Mouse (Mus musculus): ENCODE data around the gene Myo1g.

The Myo1g gene

DNA sequence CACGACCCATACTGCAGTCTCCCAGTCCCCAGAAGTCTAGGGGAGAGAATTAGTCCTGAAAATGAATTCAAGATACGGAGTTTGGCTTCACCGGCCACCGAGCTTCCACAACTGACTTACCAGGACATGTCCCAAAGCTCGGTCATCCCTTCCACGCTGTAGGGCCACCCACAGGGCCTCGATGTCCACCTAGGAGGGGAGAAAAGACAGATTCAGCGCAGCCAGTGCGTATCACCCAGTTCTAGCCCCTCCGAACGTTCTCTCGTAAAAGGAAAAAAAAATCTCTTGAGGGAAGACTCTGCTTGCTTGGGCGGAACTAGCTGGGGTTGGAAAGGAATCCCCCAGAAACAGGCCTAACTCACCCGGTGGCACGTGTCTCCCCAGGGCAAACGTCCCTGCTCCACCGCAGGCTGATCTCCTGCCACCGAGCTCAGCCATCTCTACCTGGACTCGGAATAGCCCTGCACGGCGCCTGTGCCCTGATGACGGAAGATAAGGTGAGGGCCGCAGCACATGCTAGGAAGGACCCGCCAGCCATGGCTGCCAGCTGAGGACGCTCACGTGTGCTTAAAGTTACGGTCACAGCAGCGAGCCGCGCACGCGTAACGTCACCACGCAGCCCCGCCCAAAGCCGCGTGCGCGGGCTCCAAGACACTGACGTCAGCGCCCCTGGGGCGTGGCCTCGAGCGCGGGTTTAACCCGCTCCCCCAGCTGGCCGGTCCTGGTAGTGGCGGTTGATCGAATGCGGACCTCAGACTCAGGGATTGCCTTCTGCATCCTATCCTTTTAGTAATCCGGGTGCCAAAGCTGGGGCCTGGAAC is 7.6 kb upstream of the Myo1g start:
- peak; percentile 100 for DNase-seq (ENCODE audit: low read depth)

GRCm38 (mm10) chr11:6527256-6528185 is 6.8 kb upstream of the Myo1g start:
- peak; percentile 48 for DNase-seq (ENCODE audit: low read depth)

- peak; percentile 44 for DNase-seq (ENCODE audit: low read depth)
Observed at GRCm38 (mm10) chr11:6526526-6527255, 5.9 kb upstream of the Myo1g start.

DNA sequence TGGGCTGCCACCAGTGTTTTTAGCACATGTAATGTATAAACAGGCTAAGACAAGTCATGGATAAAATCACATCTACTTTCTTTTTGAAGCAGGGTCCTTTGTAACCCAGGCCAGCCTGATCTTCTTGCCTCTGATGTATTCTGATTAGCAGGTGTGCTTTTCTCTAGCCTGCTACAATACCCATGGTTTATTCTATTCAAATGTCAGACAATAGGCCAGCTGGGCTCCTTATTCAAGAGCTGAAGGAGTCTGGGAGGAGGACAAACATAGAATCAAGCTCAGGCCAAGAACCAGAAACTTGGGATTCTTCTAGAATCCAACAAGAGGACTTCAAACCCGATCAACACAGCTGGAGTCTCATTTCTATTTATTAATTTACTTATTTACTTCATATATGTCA is 4.5 kb upstream of the Myo1g start:
- no peak for DNase-seq (ENCODE audit: low read depth)

DNA sequence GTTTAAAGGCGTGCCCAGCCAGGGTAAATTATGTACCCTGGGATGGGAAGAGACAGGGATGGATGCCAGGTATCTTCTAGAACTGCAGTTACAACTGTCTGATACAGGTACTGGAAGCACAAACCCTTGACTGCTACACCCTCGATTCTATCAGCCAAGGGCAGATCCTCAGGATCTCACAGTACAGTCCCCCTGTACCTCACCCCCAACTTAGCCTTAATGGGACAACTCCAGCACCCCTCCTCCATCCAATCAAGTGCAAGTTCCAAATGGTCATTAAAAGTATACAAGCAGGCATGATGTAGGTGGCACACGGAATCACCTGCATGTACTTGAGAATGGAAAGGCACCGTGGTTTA is 4.1 kb upstream of the Myo1g start:
- no peak for DNase-seq (ENCODE audit: low read depth)

GRCm38 (mm10) chr11:6524165-6524879 is 3.6 kb upstream of the Myo1g start:
- no peak for DNase-seq (ENCODE audit: low read depth)

DNA sequence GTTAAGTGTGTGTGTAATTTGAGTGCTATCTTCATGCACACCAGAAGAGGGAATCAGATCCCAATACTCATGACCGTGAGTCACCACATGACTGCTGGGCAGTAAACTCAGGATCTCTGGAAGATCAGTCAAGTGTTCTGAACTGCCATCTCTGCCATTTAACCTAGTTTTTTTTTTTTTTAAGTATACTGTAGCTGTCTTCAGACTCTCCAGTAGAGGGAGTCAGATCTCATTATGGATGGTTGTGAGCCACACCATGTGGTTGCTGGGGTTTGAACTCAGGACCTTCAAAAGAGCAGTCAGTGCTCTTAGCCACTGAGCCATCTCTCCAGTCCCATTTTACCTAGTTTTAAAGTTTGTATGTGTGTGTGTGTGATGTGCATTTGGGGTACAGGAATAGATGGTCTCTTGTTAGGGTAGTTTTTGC is 2.9 kb upstream of the Myo1g start:
- DNase-seq (ENCODE audit: low read depth) = peak; percentile 47

DNA sequence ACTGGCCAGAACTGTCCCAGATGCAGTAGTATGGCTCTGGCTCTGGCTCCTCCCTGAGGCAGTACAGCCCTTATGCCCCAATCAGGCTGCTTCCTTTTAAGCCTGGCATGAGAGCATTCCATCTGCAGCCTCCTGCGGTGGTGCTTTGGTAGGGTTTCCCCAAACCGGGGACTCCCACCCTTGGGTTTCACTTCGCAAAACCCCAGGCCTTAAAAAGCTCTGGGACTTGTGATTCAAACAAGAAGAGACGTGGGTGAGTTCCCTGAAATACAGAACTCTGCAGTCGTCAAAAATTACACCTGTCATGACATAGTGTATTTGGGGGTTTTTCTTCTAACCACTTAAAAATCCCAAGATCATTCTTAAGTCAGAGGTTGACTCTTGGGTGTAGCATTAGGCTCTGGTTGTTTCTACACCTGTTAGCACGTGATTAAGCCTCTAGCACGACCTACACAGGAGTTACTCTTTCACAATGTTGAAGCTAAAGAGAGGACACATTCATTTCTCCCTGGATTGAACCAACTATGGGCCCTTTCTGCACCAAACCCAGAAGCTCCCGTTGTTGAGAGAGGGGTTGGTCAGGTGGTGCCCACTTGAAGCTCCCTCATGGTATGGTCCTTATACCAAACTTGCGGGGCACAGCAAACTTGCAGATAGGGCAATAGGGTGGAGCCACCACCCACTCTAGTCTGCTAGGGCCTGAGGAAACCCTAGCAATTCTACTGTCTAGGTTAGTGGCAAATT is 2.2 kb upstream of the Myo1g start:
- DNase-seq (ENCODE audit: low read depth) = peak; percentile 53

- DNase-seq (ENCODE audit: low read depth) = peak; percentile 42
Observed at GRCm38 (mm10) chr11:6519491-6520033, 1.2 kb downstream of the Myo1g start.

- DNase-seq (ENCODE audit: low read depth) = no peak
Observed at GRCm38 (mm10) chr11:6514837-6515236, 5.9 kb downstream of the Myo1g start.

GRCm38 (mm10) chr11:6508269-6508876 is 12.4 kb downstream of the Myo1g start:
- no peak for DNase-seq (ENCODE audit: low read depth)

DNA sequence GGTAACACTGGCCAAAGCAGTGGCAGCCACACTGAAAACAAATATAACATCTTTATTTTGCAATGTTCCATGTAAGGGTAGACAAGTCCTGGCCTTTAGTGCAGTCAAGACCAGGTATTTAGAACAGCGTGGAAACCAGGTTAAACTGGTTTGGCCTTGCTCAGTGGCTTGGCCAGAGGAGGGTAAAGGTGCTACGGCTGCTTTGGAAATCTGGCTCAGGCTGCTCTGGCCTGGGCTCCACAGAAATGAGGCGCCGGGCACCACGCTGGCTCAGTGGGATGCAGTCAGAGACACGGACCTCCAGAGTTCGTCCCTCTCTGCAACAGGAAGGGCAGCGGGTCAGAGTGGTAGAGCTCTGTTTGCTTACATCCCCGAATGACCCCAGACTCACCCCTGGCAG is 14.2 kb downstream of the Myo1g start:
- no peak for DNase-seq (ENCODE audit: low read depth)

GRCm38 (mm10) chr11:6504689-6505088 is 16.1 kb downstream of the Myo1g start:
- no peak for DNase-seq (ENCODE audit: low read depth)

DNA sequence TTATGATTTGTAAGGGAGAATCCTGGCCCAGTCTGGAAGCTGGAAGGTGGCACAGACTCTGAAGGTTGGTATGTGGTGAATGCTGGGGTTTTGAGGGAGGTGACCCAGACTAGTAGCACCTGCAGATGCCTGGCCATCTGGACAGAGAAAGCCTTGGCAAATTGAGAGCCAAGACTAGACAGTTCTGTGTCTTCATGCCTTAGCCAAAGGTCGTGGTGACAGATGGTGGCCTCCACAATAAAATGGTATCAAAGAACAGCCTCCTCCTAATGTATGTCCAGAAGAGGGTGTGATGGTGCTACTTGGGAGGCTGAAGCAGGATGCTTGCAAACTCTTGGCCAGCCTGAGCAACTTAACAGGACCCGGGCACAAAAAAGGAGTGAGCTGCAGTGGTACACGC is 16.5 kb downstream of the Myo1g start:
- DNase-seq (ENCODE audit: low read depth) = no peak

DNA sequence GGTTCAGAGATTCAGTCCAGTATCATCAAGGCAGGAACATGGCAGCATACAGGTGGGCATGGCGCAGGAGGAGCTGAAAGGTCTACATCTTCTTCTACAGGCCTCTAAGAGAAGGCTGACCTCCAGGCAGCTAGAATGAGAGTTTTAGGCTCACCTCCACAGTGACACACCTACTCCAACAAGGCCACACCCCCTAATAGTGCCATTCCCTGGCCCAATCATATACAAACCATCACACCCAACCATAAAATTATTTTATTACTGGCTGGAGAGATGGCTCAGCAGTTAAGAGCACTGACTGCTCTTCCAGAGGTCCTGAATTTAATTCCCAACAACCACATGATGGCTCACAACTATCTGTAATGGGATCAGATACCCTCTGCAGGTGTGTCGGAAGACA is 18.3 kb downstream of the Myo1g start:
- DNase-seq (ENCODE audit: low read depth) = no peak

- peak; percentile 41 for DNase-seq (ENCODE audit: low read depth)
Observed at GRCm38 (mm10) chr11:6497311-6497948, 23.3 kb downstream of the Myo1g start.

DNA sequence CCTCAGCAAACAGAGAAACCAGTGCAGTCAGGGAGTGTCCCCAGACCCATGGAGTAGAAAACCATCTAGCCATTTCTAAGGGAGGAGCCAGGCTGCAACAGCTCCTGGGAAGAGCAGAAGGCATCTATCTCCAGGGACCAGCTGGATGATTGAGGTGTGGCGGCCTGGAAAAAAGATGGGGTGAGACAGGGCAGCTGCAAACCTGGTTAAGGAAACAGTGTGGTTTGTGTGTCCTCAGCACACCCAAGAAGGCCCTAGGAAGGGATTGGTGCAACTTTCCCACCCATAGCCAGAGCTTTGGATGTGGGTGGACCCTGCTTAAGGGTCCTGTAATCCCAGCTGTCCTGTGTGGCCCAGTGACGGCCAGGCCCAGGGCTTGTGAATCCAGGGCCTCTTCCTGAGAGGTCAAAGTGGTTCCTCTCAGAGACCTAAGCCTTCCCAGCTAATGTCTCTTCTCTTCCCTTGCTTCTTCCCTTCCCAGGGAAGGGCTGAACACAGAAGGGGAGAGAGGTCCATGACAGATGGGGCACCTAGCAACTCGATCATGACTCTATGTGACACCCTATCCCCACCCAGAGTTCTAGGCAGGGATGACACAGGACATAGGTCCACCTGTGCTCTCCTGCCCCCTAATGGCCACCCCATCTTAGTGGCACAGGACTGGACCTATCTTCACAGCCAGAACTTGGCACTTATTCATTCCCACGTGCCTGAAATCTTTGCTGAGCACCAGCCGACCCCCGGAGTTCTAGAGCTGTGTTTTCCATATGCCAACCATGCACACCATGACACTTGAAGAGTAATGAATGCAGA is 30.9 kb downstream of the Myo1g start:
- DNase-seq (ENCODE audit: low read depth) = peak; percentile 70

- no peak for DNase-seq (ENCODE audit: low read depth)
Observed at GRCm38 (mm10) chr11:6489257-6489656, 31.5 kb downstream of the Myo1g start.

All from naive thymus-derived CD4-positive, alpha-beta T cell, adult 2 months (primary cell).